Mouse (Mus musculus): Measurements from ENCODE around the gene Fam13c. TPM values are rescaled to one million over a fixed set of nuclear protein-coding genes. Genes with fewer than 3 reads are reported as not detected.

The Fam13c gene
- polyA plus RNA-seq, 1 experiment, result 0.44 TPM

GRCm38 (mm10) chr10:70437289-70437688 is 3.0 kb upstream of the Fam13c start:
- Histone ChIP-seq H3K4me3 (ENCODE audit: extremely low read depth, insufficient read depth, insufficient read length) (no peak overlapping the region), H3K27ac (ENCODE audit: insufficient read depth, low read length) (no peak overlapping the region), H3K36me3 (ENCODE audit: control insufficient read depth, insufficient read depth, low read length) (no peaks in the 10 kb centered on the region), H3K4me1 (ENCODE audit: control insufficient read depth, insufficient read depth, insufficient read length) (no peaks in the 10 kb centered on the region), H3K27me3 (ENCODE audit: control insufficient read depth, insufficient read depth, low read length) (no peaks in the 10 kb centered on the region)
- 49% methylated on average over 5 of the region's 5 CpGs for WGBS
- no peak for DNase-seq (ENCODE audit: low read depth in 1 of 2, low spot score in 2 of 2)
- no peak for TF ChIP-seq CTCF (IDR thresholded peaks at IDR 0.05; ENCODE audit: extremely low read depth, insufficient read depth, insufficient read length, insufficient replicate concordance)
- TF ChIP-seq POLR2A (IDR thresholded peaks at IDR 0.05; ENCODE audit: low read depth, low read length), result no peak

GRCm38 (mm10) chr10:70440639-70441461 is 569 bp downstream of the Fam13c start:
- H3K4me3 ChIP-seq (ENCODE audit: extremely low read depth, insufficient read depth, insufficient read length), result peak overlapping the region; percentile 38
- DNase-seq (ENCODE audit: low read depth in 1 of 2, low spot score in 2 of 2), result no peak

GRCm38 (mm10) chr10:70442156-70442555 is 1.9 kb downstream of the Fam13c start:
- WGBS, result 90% methylated on average over 2 of the region's 2 CpGs
- no peak for DNase-seq (ENCODE audit: low read depth in 1 of 2, low spot score in 2 of 2)
- H3K27me3 ChIP-seq (ENCODE audit: control insufficient read depth, insufficient read depth, low read length), result no peaks in the 10 kb centered on the region

More at GRCm38 (mm10) chr10:70440639-70441461, 569 bp downstream of the Fam13c start:
- TF ChIP-seq POLR2A (IDR thresholded peaks at IDR 0.05; ENCODE audit: low read depth, low read length) (no peak), CTCF (IDR thresholded peaks at IDR 0.05; ENCODE audit: extremely low read depth, insufficient read depth, insufficient read length, insufficient replicate concordance) (no peak)
- no peaks in the 10 kb centered on the region for H3K27me3 ChIP-seq (ENCODE audit: control insufficient read depth, insufficient read depth, low read length)
- no peaks in the 10 kb centered on the region for H3K36me3 ChIP-seq (ENCODE audit: control insufficient read depth, insufficient read depth, low read length)
- H3K4me1 ChIP-seq (ENCODE audit: control insufficient read depth, insufficient read depth, insufficient read length), result no peaks in the 10 kb centered on the region
- 3% methylated on average over 44 of the region's 44 CpGs for WGBS
- H3K27ac ChIP-seq (ENCODE audit: insufficient read depth, low read length), result no peak overlapping the region; the same call in 1 of the 2 replicates

GRCm38 (mm10) chr10:70442623-70443022 is 2.3 kb downstream of the Fam13c start:
- Histone ChIP-seq H3K4me3 (ENCODE audit: extremely low read depth, insufficient read depth, insufficient read length) (no peak overlapping the region), H3K4me1 (ENCODE audit: control insufficient read depth, insufficient read depth, insufficient read length) (no peaks in the 10 kb centered on the region), H3K27me3 (ENCODE audit: control insufficient read depth, insufficient read depth, low read length) (no peaks in the 10 kb centered on the region), H3K27ac (ENCODE audit: insufficient read depth, low read length) (no peak overlapping the region), H3K36me3 (ENCODE audit: control insufficient read depth, insufficient read depth, low read length) (no peaks in the 10 kb centered on the region)
- 88% methylated on average over 5 of the region's 5 CpGs for WGBS
- no peak for DNase-seq (ENCODE audit: low read depth in 1 of 2, low spot score in 2 of 2)
- TF ChIP-seq POLR2A (IDR thresholded peaks at IDR 0.05; ENCODE audit: low read depth, low read length) (no peak), CTCF (IDR thresholded peaks at IDR 0.05; ENCODE audit: extremely low read depth, insufficient read depth, insufficient read length, insufficient replicate concordance) (no peak)

More at GRCm38 (mm10) chr10:70442156-70442555, 1.9 kb downstream of the Fam13c start:
- no peak overlapping the region for H3K27ac ChIP-seq (ENCODE audit: insufficient read depth, low read length)
- no peak overlapping the region for H3K4me3 ChIP-seq (ENCODE audit: extremely low read depth, insufficient read depth, insufficient read length)
- H3K36me3 ChIP-seq (ENCODE audit: control insufficient read depth, insufficient read depth, low read length), result no peaks in the 10 kb centered on the region
- no peak for TF ChIP-seq POLR2A (IDR thresholded peaks at IDR 0.05; ENCODE audit: low read depth, low read length)
- no peak for TF ChIP-seq CTCF (IDR thresholded peaks at IDR 0.05; ENCODE audit: extremely low read depth, insufficient read depth, insufficient read length, insufficient replicate concordance)
- H3K4me1 ChIP-seq (ENCODE audit: control insufficient read depth, insufficient read depth, insufficient read length), result no peaks in the 10 kb centered on the region

GRCm38 (mm10) chr10:70447787-70448186 is 7.5 kb downstream of the Fam13c start:
- DNase-seq (ENCODE audit: low read depth in 1 of 2, low spot score in 2 of 2), result no peak
- WGBS, result 74% methylated on average over 4 of the region's 4 CpGs
- no peak for TF ChIP-seq POLR2A (IDR thresholded peaks at IDR 0.05; ENCODE audit: low read depth, low read length)
- no peak for TF ChIP-seq CTCF (IDR thresholded peaks at IDR 0.05; ENCODE audit: extremely low read depth, insufficient read depth, insufficient read length, insufficient replicate concordance)
- Histone ChIP-seq H3K4me1 (ENCODE audit: control insufficient read depth, insufficient read depth, insufficient read length) (no peaks in the 10 kb centered on the region), H3K27ac (ENCODE audit: insufficient read depth, low read length) (no peak overlapping the region), H3K27me3 (ENCODE audit: control insufficient read depth, insufficient read depth, low read length) (no peaks in the 10 kb centered on the region), H3K4me3 (ENCODE audit: extremely low read depth, insufficient read depth, insufficient read length) (no peak overlapping the region), H3K36me3 (ENCODE audit: control insufficient read depth, insufficient read depth, low read length) (no peaks in the 10 kb centered on the region)

- Histone ChIP-seq H3K27me3 (ENCODE audit: control insufficient read depth, insufficient read depth, low read length) (no peaks in the 10 kb centered on the region), H3K27ac (ENCODE audit: insufficient read depth, low read length) (no peak overlapping the region), H3K4me3 (ENCODE audit: extremely low read depth, insufficient read depth, insufficient read length) (no peak overlapping the region), H3K36me3 (ENCODE audit: control insufficient read depth, insufficient read depth, low read length) (no peaks in the 10 kb centered on the region), H3K4me1 (ENCODE audit: control insufficient read depth, insufficient read depth, insufficient read length) (no peaks in the 10 kb centered on the region)
- TF ChIP-seq CTCF (IDR thresholded peaks at IDR 0.05; ENCODE audit: extremely low read depth, insufficient read depth, insufficient read length, insufficient replicate concordance) (no peak), POLR2A (IDR thresholded peaks at IDR 0.05; ENCODE audit: low read depth, low read length) (no peak)
- DNase-seq (ENCODE audit: low read depth in 1 of 2, low spot score in 2 of 2), result no peak
- WGBS, result 44% methylated on average over 8 of the region's 8 CpGs
Observed at GRCm38 (mm10) chr10:70449206-70449605, 8.9 kb downstream of the Fam13c start.

GRCm38 (mm10) chr10:70455886-70456305 is 15.6 kb downstream of the Fam13c start:
- no peak overlapping the region for H3K4me3 ChIP-seq (ENCODE audit: extremely low read depth, insufficient read depth, insufficient read length)

More at GRCm38 (mm10) chr10:70455886-70456305, 15.6 kb downstream of the Fam13c start:
- TF ChIP-seq POLR2A (IDR thresholded peaks at IDR 0.05; ENCODE audit: low read depth, low read length) (no peak), CTCF (IDR thresholded peaks at IDR 0.05; ENCODE audit: extremely low read depth, insufficient read depth, insufficient read length, insufficient replicate concordance) (no peak)
- DNase-seq (ENCODE audit: low read depth in 1 of 2, low spot score in 2 of 2), result no peak
- H3K36me3 ChIP-seq (ENCODE audit: control insufficient read depth, insufficient read depth, low read length), result no peaks in the 10 kb centered on the region
- no peaks in the 10 kb centered on the region for H3K27me3 ChIP-seq (ENCODE audit: control insufficient read depth, insufficient read depth, low read length)
- no peaks in the 10 kb centered on the region for H3K4me1 ChIP-seq (ENCODE audit: control insufficient read depth, insufficient read depth, insufficient read length)
- WGBS, result 92% methylated on average over 8 of the region's 8 CpGs
- H3K27ac ChIP-seq (ENCODE audit: insufficient read depth, low read length), result no peak overlapping the region
